Mouse (Mus musculus) lung, postnatal 0 days (tissue): ENCODE measurements around the gene Hist2h3c2.

Experiments
- CTCF ChIP-seq: IDR thresholded peaks from 2 replicates; pipeline ENCODE4 v1.5.1; 2016; ENCODE audit warnings: antibody characterized with exemption, mild to moderate bottlenecking
- EP300 ChIP-seq: IDR thresholded peaks from 2 replicates; pipeline ENCODE4 v1.6.1; 2016; ENCODE audit warnings: antibody characterized with exemption, mild to moderate bottlenecking, control low read depth

DNA sequence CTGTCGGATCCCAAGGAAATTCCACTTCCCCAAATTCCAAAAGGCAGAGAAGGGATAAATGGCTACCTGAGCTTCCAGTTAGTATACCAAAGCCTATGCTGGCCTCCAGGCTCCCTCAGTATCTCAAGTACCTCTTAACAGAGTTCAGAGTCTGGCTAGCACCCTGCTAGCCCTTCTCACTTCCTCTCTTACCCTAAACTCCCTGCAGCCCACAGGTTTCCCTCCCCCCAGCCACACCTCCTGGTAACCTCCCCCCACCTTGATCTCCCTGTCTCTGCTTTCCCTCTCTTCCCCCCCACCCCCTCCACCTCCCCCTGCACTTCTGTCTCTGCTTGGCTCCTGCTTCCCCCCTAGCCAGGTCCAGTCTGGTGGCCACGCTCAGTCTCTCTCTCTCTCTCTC, 39.2 kb downstream of the Hist2h3c2 start:
- TF ChIP-seq CTCF (no peak), EP300 (no peak)
